Mouse (Mus musculus) naive thymus-derived CD4-positive, alpha-beta T cell, adult 2 months (primary cell): ENCODE results near the gene Fabp6.

Experiments
- DNase-seq: peaks from one replicate; pipeline ENCODE4 v3.0.0-alpha.2; 2011; ENCODE audit warnings: low read depth

Fabp6 gene

DNA sequence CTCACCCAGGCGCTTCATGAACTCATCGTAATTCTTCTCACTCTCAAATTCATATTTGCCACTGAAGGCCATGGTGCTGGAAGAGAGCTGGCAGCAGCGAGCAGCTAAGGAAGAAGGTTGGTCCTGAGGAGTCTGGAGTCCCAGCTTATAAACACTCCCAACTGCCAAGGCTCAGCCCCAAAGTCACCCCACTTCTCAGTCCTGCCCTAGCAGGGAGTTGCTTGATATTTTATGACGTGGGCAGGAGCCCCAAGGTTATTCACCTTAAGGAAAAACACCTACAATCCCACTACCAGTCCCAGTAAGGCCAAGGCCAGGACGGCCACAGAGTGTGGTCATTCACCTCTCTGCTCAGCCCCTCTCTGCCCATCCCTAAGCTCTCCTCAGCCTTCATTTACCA lies at the start of gene Fabp6:
Gene Fabp6 (minus strand): TSS at position 101 of the 400 bp plus-strand sequence.
- DNase-seq: no peak

DNA sequence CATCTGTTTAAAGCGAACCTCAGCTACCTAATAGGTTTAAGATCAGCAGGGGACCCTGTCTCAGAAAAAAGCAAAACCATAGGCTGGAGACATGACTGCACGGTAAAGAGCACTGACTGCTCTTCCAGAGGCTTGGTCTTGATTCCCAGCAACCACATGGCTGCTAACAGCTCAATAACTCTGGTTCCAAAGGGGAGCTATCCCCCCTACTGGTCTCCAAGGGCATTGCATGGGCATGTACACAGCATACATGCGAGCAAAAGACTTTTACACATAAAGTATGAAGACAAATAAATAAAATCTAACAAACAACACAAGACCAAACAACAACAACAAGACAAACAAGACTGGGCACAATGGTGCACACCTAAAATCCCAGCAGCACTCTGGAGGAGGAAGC lies 43.9 kb upstream of the Fabp6 start:
- DNase-seq: no peak

DNA sequence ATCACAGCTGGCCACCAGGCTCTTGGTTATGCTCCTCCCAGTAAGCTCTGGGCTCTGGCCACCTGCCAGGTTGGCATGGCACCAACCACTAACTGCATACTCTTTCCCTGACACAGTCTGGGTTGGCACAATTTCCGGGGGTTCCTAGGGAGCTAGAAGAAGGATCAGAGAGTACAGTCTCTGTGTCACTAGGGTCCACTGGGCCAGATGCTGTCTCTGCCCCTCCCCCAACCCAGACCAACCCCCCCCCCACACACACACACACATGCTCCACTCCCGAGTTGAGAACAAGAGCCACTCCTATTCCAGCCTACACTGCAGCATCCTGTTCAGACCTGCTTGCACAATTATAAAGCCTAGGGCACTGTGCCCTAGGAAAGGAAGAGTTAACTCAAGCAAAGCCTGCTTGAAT lies 41.8 kb upstream of the Fabp6 start:
- no peak for DNase-seq

DNA sequence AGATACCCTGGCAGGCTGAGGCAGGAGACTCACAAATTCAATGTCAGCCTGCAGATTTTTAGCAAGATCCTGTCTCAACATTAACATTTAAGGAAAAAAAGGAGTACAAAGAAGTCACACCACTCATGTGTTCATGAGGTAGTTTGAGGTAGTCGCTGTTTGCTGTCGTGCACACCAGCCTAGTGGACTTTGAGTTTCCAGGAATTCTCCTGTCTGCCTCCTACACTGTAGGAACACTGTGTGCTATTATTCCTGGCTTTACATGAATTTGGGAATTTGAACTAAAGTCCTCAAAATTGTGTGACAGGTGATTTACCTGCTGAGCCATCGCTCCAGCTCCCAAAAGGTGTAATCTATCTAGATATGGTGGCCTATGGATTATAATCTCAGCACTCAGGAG lies 37.1 kb upstream of the Fabp6 start:
- DNase-seq: no peak

DNA sequence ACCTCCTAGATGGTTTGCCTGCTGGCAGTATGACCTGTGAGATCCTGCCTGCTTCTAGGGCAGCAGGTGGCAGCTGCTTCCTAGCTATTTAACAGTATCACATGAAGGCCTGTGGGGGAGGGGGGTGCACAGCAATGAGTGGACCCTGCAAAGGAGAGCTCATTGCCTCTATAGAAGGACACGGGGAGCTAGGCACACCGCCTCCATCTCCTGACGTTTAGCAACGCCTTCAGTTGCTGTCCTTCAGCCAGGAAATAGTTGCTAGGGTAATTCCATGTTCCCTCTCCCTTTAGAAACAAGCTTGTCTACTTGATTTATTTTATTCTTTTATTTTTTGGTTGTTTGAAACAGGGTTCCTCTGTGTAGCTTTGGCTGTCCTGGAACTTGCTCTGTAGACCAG lies 35.4 kb upstream of the Fabp6 start:
- no peak for DNase-seq

DNA sequence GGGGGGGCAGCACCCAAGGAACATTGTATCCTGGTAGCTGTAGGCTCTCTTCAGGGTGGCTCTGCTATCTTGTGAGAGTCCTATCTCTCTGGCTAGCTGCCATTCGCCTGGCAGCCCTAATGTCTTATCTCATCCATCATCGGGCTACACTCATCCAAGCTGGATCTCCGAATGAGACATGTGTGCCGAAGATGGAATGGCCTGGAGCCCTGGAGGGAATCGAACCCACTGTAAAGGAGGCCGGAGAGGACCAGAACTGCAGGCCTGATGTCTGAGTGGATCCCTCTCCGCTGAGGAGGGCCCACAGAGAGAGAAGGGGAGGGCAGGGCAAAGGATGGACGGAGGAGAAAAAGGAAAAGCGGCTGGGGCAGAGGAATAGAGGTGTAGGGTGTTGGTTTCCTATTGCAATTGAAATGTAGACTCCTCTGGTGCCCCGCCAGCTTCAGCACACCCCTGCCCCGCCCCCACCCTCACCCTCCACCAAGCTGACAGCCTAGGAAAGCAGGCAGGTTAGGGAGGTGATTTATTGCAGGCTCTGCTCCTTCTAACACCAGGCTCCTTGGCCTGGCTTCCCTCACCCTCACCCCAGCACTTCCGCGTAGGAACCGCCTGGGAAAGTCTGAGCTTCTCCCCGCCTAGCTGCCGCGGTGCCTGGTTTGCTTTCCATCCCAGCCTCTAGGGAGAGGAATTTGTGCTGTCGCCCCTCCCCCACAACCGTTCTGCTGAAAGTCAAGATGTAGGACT lies 32.5 kb upstream of the Fabp6 start:
- DNase-seq: no peak

DNA sequence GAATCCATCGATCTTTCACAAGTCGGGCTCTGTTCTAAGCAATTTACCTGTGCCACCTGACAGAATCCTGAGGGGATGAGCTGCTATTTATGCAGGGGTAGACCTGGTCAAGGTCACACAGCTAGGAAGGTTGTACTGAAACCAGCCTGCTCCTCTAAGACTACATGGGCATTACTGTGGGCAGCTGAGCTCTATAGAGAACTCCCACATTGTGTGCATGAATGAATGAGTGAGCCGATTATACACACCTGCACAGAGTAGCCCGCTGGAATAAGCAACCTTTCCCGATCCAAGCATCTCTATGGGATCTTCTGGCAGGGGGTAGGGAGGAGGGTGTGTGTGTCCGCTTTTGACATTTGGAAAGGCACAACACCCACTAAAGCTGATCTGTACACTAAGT lies 31.8 kb upstream of the Fabp6 start:
- no peak for DNase-seq

DNA sequence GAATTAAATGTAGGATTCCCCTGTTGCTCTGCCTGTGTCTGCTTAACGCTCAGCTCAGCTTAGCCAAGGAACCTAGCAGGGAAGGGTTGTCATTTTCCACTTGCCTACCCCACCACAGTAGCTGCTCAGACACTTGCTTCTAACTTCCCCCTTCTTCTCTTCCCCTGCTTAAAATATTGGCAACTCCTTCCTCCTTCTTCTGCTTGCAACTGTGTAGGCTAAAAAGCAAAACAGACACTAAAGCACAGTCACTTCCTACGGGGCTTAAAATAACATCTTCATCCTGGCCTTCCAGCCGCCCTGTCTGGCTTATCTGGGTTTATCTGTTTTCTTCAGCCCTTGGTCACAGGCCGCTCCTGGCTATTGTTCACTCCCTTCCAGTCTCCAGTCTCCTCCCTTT lies 31.2 kb upstream of the Fabp6 start:
- no peak for DNase-seq

DNA sequence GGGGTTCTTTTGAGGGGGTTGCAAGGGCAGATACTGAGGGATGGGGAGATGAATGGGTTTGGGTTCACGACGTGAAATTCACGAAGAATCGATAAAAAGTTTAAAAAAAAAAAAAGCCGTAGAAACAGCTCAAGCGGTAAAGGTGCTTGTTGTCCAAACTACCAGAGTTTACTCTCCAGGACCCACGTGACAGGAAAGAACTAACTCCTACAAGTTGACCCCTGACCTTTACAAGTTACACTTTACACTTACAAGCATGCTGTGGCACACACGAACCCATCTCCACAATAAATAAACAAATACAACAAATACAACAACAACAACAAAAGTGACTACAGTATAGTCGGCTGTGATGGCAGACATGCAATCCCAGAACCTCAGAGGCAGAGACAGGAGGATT lies 30.3 kb upstream of the Fabp6 start:
- no peak for DNase-seq

DNA sequence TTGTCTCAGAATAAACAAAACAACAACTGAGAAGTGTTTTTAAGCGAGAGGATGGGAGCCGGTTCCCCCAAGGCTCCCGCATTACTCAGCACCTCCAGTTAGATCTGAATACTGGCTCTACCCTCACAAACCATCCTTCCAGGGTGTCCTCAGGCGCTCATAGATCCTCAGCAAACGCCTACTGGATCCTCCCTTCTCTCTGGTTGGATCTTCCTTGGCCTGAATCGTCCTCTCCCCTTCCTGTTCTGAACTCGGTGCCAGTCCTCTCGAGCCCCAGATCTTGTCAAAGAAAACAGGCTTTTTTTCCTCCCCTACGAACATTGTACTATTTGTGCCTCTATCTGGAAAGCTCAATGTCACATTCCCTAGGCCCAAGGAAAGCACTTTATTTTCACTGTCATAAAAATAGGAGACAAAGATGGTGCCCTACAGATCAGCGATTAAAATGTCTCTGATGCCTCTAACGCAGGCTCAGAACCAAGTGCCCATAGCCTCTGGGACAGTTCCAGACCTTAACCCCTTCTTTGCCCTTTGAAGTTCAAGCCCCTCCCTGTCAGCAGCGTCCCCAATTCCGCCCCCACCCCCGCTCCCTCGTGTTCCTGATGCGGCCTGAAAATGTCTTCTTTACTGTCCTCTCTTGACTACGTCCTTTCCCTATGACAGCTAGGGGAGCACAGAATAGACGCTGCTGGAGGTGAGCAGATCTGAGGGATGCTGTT lies 25.7 kb upstream of the Fabp6 start:
- DNase-seq: no peak

DNA sequence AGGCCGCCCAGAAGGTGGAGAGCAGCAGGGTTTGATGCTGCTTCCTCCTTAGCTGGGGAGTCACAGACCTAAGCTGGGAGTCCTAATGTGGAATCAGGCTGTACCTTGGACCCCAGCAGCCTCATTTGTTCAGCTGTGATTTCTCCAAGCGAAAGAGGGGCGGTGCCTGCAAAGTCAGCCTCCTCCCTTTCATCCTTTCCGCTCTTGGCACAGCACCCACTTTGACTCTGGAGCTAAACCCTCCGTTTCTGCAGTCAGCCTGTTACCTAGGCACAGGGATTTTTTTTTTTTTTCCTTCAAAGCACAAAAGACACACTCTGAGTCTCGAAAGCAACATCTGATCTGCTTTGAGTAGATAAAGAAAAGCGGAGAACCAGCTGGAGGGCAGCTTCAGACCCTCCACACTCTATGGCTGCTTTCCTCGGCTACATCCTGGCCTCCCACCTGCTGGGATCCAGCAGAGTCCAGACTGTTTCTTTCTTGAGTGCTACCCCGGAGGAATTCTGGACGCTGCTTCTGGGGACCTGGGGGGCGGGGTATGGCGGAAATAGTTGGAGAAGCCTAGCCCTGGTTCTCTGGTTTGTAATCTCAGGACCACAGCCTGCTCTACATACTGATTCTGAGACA lies 25.1 kb upstream of the Fabp6 start:
- DNase-seq: no peak

DNA sequence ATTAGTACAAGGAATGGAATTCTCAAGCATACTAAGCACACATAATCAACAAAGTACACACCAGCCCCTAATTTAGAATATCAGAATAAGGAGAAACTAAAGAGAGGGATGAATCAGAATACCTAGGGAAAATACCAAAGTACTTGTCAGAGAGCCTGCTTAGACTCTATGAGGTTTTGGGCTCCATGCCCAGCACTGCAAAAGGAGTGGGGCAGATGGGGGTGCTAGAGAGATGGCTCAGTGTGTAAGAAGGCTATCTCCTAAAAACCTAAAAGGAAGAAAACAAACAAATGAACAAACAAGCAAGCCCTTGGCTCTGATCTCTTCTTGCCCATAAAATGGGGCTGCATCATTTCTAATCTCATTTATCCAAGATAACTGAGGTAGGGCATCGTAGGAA lies 23.0 kb upstream of the Fabp6 start:
- DNase-seq: no peak

DNA sequence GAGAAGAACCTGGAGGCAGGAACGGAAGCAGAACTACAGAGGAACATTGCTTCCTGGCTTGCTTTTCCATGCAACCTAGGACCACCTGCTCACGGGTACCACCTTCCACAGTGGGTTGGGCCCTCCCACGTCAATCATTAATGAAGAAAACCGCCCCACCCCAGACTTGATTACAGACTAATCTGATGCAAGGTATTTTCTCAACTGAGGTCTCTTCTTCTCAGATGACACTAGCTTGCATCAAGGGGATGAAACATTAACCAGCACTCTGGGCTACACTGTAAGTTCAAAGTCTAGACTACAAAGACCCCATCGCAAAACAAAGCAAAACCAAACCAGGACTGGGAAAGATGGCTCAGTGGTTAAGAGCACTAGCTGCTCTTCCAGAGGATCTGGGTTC lies 20.4 kb upstream of the Fabp6 start:
- DNase-seq: no peak

DNA sequence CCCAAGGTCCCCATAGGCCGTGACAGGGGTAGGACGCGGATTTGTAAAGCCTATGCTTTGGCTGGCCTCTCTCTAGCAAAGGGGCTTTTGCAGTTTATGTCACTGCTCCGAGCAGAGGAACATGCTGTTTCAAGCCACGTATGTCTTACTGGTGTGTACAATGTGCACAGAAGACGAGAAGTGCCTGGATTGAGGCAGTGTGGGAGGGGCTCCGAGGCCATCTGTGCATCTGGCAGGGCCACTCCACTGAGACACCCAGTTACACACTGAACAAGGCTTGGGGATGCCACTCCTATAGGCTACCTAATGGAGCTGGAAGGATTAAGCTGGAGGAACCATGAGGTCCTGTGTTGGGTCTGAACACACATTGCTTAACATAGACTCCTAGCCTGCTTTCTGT lies 17.1 kb upstream of the Fabp6 start:
- DNase-seq: no peak

DNA sequence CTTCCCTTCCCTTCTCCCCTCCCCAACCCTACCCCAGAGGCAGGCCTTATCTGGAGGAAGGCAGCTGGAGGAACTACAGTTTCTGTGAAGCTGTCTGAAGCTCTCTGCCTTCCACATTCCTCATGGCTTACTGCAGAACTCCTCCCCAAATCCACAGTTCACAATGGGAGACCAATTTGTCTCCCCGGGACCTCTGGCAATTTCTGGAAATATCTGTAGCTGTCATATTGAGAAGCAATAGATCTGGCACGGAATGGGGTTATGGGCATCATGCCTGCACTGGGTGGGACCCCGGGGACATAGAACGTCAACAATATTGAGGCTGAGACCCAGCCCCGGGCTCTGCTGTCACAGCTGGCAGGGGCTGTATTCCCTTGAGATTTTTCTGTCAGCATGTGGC lies 16.6 kb upstream of the Fabp6 start:
- DNase-seq: no peak

DNA sequence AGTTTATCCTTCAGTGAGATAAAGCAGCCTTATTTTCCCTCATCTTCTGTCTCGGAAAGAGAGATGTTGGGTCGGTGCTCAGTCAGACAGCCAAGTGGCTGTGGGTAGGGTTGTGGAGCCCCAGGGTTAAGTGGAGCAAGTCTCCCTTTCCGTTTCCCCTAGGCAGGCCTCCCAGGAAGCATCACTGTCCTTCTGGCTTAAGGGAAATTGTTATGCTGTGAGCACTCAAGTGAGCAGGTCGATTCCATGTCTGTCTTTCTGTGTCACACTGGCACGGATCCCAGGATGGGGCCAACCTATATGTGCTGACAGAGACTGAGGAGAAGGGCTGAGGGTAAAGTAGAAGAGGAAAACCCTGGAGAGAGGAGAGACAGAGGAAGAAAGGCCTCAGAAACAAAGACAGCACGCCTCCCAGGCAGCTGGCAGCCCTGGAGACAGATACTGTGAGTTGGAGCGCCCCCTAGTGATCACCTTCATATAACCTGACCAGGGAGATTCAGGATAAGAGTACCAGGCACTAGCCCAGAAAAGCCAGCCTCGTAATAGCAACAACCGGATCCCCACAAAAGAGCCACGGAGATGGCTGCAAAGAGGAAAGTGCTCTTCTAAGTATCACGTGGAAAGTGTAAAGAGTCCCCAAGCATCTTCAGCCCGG lies 11.6 kb upstream of the Fabp6 start:
- DNase-seq: peak; percentile 67

DNA sequence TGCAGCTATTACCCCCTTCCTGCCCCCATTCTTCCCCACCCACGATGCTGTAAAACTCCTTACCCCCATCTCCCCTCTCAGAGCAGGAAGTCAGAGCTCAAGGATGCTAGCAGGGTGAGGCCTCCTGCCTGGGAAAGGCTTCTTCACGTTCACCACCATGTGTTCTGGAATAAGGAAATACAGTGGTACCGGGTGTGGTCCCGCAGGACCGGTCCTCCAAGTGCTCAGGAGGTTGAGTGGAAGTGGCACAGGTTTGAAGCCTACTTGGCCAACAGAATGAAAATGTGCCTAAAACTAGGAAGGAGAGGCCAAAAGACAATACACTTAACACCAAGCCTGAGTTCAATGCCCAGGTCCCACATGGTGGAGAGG lies 9.3 kb upstream of the Fabp6 start:
- DNase-seq: no peak

DNA sequence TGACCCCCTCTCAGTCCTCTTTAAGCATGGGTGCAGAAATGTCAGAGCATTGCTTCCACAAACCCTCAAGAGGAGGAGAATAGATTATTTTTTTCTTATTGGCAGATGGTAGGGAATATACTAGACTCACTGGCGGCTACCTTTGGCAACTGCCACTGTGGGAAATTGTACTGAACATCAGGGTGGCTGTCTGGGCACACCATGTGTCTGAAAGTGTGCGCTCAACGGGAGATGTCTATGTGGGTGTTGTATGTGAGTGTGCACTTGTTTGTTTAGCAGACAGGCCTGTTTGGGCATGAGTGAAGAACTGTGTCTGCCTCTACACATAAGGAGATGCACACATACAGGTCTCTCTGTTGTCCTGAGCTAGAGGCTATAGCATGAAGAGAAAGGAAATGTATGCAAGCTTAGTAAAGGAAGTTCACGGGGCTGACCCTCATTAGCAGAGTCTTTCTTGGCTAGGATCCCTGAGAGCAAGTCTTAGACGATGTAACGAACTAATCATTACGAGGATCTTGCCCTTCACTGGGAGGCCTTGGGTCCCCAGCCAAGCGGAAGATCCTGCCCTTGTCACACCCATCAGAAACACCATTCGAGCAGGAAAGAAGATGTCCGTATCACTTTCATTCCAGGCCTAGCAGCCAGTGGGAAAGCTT lies 8.8 kb upstream of the Fabp6 start:
- no peak for DNase-seq

DNA sequence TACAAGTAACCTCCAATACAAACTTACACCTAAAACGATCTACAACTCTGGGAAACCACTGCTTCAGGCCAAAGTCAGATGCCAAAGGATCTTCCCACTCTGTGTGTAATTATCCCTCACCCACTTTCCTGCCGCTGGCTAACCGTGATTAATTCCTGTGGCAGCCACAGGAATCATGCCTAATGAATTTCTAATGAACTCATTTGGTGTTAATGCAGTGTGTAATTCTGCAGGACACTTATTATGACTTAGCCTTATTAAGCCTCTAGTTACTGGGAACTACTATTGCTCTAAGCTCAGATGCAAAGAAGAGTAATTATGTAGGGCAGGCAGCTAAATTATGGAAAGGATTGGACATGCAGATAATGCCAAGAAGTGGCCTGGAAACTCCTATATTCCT lies 7.1 kb upstream of the Fabp6 start:
- no peak for DNase-seq

DNA sequence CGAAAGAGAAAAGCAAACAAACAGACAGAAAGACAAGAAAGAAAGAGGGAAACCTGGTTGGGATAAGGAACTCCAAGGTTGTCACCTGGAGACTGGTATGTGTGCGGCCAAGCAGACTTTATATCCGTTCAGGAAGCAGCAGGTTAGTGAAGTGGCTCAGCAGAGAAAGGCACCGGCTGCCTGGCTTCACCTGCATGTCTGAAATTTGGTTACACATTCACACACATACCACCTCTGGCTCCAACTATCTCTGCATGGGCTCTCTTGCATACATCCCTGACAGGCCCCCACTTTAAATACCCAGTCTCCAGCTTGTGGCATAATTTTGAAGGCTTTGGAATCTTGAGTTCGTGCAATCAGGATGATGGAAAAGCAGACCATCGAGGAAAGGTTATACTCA lies 4.5 kb upstream of the Fabp6 start:
- DNase-seq: no peak

DNA sequence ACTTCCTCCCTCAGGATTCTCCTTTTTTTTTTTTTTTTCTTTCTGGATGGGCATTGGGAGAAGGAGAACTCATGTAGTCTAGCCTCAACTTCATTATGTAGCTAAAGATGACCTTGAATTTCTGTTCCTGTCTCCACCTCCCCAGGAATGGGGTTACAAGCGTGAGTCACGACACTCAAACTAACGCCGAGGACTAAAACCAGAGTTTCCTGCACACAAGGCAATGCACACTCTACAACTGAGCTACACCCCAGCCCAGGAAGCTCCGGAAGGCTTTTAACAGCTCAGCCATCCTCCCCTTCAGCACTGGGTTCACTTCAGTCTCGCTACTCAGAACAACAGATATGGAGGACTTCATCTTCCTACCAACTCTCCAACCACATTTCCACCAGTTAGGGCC lies 3.6 kb upstream of the Fabp6 start:
- DNase-seq: no peak

DNA sequence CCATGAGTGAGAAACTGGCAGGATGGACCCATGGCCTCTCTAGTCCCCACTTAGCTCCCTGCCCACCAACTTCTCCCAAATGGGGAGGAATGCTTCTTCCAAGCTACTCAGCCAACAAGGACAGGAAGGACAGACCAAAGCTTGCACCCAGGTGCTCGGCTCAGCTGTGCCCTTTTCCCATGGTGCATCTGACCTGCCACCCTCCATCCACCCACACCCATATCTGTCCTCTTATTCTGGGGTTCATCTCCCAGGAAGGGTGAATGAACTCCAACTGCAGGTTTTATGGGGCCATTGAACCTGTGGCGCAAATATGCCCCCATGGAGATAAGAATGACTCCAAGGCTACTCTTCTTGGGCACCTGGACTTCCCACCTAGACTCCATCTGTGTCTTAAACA lies 2.9 kb upstream of the Fabp6 start:
- DNase-seq: no peak
